Mouse (Mus musculus) left cerebral cortex, adult 11 months (tissue): ENCODE measurements around the gene Slc6a16.

Source experiments
- DNase-seq: peaks from one replicate; pipeline ENCODE4 v3.0.0; 2022; ENCODE audit warnings: low spot score

The Slc6a16 gene

DNA sequence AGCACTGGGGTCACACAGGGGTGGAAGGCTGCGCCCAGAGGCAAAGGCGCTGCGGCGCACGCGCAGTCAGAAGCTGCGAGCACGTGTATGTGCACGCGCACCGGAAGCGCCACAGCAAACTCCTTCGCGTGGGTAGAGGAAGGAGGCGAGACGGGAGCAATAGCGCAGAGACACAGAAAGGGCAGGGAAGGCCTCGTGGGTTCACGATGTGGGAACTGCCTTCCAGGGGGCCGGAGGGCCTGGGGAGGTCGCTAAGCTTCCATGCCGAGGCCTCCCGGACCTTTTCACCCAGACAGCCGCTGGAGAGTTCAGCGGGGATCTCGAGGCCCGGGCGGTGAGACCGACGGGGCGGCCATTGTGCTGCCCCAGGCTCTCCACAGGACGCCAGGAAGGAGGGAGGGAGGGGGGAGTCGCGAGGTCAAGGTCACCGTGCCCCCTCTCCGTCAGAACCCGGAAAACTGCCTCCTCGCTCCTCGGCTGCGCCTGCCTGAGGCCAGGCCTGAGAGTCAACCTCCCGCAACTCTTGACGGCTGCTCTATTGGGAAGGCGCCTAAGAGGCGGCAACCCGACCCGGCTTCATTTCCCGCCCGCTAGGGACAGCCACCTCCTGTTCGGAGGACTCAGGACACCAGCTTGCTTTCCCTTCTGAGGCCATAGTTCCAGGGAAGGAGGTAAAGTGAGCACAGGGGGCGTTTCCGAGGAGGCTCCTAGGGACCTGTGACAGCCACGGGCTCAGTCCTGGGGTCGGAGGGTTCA is at the start of gene Slc6a16:
Gene Slc6a16, plus strand, starts transcription at position 453 of the 756 bp plus-strand sequence.
- peak; percentile 62 for DNase-seq

DNA sequence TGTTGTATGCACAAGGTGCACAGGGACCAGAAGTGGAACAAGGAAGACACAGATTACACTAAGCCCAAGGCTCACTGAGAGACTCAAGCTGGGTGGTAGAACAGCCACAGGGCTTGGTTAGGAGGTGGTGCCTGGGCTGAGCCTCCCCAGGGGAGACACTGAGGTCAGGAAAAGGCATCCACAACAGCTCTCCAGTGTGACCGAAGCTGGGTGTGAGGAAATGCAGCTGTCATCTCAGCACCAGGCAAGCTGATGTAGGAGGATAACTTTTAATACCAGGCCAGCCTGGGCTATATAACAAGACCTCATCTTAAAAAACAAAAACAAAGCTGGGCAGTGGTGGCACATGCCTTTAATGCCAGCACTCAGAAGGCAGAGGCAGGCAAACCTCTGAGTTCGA is 49.7 kb upstream of the Slc6a16 start:
- no peak for DNase-seq

DNA sequence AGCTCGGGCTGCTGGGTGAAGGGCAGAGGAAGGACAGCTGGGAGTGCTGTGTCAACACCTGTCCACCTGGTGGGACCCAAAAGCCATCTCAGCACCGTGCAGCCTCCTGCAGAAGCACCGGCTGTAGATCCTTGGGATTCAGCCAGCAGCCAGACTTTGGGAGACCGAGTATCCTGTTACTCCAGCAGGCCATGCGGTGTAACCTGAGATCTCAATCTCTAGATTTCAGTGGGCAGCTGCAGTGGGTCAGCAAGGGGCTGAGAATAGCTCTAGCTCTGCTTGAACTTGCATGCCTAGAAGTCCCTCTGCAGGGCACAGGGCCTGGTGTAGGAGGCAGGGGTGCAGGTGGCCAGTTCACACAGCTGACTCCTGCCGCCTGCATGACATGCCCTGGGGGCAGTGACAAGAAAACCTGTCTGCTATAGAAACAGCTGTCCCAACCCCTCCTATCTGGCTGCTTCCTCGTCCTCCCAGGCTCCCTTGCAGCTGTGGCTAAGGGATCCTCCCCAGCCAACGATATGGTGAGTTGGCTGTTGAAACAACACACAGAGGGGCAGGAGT is 49.0 kb upstream of the Slc6a16 start:
- DNase-seq, result no peak

DNA sequence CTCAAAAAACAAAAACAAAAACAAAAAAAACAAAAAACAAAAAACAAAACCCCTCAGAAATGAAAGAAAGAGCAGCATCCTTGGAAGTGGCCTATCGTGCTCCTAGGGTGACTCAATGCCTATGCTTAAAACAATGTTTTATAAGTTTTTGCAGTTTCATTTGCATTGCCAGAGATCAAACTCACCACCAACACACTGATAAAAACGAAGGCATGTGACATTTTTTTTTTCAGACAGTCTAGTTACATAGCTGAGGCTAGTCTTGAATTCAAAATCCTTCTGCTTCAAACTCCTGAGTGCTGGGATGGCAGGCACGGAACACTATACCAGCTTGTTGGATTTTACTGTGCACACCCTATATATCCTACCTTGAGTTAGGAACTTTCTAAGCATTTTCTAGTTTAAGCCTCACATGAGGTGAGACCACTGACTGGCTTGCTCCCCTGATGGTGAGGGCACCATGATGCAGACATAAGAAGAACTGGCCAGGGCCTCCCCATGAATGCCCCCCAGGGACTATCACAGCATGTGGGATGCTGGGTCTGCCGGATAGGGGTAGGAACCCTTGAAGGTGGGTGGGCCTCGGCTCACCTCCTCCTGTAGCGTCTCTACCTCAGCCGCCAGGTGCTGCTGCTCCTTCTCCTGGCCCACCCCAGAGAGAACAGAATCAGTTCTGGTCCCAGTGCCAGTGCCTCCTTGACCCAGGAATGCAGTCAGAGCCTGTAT is 48.1 kb upstream of the Slc6a16 start:
- DNase-seq, result no peak

DNA sequence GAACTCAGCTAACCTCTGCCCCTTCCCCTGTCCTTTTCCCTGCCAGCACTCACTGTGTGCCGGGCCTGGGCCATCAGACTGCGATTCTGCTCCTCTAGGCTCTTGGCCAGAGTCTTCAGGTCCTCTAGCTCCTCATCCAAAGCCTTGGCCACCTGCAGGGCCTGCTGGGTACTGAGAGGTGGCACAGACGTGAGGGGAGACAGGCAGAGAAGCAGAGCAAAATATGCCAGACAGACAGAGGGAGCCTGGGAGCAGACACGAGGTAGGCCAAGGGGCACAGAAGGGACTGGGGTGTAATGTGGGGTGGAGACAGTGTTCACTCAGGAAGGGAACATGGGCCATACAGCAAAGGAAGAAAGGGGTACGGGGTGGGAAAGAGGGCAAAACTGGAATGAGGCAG is 47.5 kb upstream of the Slc6a16 start:
- DNase-seq, result no peak

DNA sequence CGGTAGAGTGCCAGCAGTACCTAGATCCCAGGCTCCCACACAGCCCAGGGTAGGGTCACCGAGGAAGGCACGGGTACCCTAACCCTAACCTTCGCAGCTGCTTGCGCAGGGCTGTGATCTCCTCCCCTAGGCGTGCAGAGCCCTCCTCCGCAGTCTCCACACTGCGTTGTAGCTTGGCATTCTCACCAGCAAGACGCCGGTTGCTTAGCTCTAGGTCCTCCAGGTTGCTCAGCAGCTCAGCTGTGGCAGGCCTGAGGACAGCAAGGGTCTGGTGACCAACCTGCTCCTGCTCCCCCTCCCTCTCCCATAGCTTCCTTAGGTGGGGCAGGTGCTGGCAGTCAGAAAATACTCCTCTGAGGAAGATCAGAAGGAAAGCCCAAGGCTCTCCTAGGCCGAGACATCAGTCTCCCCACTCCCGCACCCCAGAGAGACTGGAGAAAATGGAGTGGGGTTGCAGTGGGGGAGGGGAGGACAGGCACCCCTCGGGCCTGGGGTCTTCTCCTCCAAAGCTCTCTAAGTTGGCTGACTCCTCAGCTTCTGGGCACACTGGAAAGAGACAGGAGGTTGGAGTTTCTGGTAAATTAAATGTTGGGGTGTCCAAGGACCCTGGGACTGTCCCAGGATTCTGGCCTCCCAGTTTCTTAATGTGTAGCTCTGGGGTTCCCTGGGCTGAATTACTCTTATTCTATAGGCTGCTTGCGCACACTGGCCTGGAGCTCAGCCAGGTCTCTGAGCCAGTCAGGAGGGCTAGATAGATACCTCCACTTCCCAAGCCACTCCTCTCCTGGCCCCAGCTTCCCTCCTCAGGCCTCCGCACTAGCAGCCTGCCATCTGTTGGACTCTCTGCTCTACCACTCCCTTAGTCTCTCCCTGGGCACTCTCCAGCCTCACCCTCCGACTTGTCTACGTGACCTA is 46.8 kb upstream of the Slc6a16 start:
- no peak for DNase-seq

DNA sequence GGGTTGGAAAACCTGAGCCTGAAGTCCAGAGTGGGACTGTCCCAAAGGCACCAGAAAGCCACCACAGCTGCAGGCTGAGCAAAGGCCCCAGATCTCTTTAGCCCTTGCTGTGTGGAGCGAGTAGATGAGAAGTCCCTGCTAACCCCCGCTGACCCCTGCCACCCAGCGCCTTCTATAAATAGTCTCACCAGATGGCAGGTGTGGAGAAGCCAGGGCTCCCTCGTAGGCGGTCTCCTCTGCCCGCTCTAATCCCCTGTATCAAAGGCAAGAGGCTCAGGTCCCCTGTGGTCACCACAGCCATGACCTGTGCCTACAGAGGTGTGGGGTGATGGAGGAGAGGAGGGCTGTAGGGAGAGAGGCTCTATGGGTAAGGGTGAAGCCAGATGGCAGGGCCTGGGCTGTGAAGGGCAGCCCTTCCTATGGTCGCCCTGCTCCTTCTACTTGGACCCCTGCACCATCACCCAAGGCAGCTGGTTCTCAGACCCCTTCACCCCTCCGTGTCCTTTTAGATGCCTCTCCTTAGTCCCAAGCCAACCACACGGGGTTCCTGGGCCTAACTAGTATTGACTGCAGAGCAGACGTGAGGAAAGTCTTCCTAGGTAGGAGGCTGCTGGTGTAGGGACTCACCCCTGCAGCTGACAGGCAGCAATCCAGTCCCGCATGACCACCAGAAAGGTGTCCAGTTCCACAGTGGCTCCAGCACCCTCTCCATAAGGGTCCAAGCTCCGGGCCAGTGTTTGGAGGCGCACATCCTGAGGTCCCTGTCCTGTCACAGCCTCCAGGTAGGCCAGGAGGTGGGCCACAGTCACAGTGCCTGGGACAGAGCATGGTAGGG is 45.3 kb upstream of the Slc6a16 start:
- DNase-seq, result no peak

DNA sequence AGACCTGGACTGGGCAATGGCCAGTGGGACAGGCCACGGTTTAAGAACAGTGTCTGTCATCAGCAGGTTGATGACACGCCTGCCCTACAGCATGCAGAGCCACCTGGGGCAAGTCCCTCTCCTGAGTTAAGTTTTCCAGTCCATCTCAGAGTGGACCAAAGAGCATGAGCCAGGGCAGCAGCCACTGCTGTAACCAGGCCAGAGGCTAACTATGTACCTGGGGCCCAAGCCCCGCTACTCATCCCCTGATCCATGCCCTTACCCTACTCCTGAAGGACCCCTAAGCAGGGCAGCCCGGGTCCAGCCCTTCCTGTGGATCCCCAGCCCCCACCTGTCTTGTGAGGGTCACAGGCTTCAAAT is 44.7 kb upstream of the Slc6a16 start:
- no peak for DNase-seq

DNA sequence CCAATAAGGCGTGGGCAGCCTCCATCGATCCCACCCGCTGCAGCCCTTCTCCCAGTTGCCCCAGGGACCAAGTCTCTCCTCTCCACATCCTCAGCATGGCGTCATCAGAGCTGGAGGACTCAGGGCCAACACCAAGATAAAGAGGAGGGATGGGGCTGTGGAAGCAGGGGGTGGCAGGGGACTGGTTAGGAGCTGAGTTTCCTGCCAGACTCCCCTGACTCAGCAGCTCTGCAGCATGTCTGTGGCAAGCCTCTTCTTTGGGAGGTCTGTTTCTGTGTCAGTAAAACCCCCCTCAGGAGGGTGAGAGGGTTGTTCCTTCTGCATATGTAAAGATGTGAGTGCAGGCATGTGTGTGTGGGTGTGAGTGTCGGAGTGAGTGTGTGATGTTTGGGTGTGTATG is 43.9 kb upstream of the Slc6a16 start:
- DNase-seq, result no peak

DNA sequence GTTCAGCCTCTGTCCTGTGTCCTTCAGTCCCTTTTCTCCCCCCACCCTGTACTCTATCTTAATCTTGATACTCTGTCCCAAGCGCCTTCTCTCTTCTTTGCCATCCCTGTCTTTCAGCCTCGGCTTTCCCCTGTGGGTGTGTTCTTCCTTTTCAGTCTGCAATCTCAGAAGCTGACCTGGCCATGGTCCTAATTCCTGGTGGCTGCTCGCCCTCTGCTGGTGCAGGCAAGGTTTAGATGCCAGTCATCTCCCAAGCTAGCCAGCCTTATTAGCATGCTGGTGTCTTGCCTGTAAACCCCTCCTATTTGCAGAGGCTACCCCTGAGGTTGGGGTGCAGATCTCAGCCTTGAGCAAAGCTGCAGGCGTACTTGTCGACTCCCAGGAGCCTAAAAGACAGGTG is 42.5 kb upstream of the Slc6a16 start:
- DNase-seq, result peak; percentile 51

DNA sequence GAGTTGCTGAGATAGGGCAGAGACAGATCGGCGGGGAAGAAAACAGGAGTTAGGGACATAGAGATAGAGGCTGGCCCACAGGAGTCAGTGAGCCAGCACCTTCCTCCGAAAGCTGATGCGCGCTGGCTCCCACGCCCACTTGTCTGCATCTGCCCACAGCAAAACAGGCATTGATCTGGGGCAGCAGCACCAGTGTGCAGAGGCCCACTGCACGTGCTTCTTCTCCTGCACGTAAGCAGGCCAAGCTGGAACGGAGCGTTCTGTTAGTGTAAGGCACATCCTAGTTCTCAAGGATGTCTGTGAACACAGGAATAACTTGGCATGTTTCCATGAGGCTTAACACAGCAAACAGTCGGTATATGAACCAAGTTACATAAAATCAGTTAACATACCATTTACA is 41.9 kb upstream of the Slc6a16 start:
- DNase-seq, result peak; percentile 70

DNA sequence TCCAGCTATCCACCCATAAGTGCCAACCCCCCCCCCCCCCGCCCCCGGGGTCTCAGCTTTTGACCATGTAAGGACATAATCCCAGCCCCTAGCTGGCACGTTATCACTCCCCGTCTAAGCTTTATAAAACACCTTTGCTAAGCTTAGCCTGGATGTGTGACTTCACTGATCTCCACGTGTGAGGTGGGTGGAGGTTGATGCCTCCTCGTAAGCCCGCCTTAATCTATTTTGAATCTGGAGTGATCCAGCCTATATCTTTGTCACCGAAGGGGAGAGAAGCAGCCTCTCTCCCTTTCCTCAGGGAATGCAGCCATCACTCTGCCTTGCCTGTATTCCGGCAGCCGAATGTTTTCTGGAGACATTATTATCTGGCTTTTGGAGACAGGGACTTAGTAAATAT is 38.2 kb upstream of the Slc6a16 start:
- DNase-seq, result no peak

DNA sequence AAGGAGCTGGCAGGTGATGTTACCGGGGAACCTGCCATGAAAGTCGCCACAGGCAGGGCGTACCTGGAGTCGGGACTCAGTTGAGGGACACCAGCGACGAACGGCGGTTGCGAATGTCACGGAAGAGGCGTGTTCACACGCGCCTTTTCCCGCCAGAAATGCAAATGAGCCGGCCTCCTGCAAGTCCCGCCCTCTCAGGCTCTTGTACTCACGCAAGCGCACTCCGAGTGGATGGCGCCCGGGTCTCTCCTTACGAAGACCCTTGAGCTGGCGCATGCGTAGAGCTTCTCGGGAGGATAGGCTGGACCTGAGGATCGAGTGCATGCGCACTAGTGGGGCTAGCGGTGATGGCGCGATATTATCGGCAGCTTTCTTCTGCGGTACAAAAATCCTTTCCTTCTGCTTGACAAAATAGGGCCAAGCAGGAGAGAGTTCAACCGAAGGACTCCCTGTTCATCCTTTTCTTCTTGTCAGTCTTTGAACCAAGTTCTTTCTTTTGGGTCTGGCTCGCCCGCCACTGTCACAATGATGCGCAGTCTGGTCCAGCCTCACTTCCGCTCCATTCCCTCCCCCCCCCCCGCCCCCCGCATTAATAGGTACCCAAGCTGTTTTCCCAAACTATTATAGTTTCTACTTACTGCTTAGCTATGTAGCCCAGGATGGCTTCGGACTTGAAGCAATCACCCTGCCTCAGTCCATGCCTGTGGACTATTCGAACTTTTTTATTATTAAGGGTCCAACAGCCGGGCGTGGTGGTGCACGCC is 36.3 kb upstream of the Slc6a16 start, which contains the start of gene Ccdc155:
Gene Ccdc155, minus strand, starts transcription at position 513 of the 764 bp plus-strand sequence.
- peak; percentile 88 for DNase-seq

DNA sequence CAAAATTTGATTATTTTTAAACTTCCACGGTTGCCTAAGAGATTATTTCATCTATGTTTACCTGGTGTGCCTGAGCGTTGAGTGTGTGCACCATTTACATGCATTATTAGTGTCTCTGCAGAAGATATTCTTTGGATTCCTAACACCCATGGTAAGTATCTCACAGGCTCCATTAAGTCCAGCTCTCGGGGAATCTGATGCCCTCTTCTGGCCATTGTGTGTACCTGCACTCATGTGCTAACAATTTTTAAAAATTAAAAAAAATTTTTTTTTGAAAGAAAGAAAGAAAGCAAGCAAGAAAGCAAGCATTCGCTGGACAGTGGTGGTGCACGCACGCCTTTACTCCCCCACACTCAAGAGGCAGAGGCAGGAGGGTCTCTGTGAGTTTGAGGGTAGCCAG is 32.6 kb upstream of the Slc6a16 start:
- no peak for DNase-seq

DNA sequence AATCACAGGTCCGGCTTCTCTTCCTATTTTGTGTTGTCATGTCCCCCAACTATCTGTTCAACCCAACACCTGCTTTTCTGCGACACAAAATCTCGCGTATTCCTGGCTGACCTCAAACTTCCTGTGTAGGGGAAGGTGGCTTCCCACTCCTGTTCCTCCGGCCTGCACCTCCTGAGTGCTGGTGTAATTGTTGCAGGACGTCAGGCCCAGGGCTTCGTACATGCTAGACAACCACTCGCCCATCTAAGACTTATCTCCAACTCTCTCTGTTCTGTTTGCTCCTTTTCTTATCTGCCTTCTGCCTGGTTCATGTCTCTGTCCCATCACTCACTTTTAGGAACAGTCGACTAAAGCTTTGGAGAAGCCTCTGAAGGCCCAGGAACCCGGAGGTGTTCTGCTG is 29.8 kb upstream of the Slc6a16 start:
- no peak for DNase-seq

DNA sequence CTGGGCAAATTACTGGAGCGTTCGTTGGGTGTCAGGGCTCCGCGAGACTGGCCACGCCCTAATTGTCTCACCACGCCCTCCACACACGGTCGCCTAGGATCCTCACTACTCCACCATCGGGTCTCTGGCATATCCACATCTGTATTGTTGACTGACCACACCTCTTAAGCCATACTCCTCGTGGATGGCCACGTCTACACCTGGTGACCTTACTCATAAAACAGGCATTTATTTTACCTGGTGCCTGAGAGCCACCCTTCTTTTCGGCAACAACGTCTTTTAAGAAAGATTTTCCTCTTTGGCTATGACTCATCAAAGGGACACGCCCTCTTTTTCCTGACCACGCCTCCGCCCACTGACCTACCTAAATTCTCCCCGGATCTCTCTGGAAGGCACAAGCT is 29.0 kb upstream of the Slc6a16 start, which contains the start of gene Dkkl1:
Gene Dkkl1, minus strand, starts transcription at position 297 of the 401 bp plus-strand sequence.
- DNase-seq, result no peak

DNA sequence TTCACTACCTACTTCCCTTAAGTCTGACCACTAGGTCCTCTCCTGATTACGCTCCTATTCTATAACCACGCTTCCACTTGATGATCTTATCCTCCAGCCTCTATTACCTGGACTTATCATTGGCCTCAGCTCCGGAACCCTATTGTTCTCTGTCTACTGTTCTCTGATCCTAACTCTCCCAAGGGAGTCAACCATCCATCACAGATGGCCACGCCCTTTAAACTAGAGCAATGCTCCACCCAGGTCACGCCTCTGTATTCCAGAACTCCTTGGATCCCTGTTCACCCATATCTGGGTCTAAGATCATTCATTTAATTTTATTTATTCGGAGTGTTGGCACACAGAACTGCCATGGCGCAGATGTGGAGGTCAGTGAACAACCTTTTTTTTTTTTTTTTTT is 28.5 kb upstream of the Slc6a16 start:
- DNase-seq, result no peak

DNA sequence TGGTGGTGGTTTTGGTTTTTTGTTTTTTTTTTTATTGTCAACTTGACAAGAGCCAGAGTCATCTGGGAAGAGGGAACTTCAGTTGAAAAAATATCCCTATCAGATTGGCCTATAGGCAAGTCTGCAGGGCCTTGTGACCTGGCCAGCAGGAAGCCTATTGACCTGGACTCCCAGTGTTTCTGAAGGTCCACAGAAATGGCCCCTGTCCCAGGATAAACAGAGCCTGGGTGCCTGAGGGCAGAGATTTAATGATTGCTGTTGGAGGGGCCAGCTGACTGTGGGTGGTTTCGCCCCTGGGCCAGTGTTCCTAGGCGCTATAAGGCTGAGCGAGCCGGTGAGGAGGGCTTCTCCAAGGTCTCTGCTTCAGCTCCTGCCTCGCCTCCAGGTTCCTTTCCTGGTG is 27.2 kb upstream of the Slc6a16 start:
- no peak for DNase-seq

DNA sequence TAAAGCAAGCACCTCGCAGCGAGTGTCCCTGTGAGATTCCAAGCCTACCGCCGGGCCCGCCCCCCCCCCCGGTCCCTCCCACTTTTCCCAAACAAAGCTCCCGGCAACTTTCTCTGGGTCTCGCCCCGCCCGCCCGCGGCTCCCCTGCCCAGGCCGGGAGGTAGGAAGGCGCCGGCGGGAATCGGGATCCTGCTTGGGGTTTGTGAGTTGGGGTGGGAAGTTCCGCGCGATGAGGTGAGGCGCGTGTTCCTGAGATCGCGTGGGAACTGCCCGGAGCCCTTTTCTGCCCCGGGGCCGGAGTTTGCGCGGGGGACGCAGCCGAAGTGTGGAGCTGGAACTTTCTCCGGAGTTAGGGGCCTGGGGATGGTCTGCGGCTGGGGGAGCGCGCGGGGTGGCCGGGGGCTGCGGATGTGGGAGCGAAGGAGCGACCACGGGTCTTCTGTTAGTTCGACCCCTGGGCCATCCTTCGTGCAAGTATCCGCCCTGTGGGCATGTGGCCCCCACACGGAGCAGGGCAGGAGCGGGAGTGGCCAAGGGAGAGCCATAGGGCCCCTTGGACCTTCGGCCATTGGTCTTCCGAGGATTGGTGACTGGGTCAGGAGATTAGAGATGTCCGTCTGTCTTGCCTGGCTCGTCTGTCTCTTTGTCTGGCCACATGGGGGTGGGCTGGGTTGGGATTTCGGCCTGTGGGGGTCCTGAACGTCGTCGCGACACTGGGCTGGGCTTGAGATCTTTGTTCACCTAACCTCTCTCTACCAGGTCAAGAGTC is 25.0 kb upstream of the Slc6a16 start, which contains the start of gene Tead2:
Gene Tead2, plus strand, starts transcription at position 81 of the 769 bp plus-strand sequence.
- DNase-seq, result no peak
